Mouse (Mus musculus) kidney, postnatal 14 days (tissue): ENCODE results near the gene Cstf1.
A peak's percentile ranks its signal among the peaks of the same experiment; 100 is the strongest.

ENCODE experiments used
- DNase-seq: peaks from one replicate; pipeline ENCODE4 v3.0.0; 2022; ENCODE audit warnings: mixed read lengths

Cstf1 gene

DNA sequence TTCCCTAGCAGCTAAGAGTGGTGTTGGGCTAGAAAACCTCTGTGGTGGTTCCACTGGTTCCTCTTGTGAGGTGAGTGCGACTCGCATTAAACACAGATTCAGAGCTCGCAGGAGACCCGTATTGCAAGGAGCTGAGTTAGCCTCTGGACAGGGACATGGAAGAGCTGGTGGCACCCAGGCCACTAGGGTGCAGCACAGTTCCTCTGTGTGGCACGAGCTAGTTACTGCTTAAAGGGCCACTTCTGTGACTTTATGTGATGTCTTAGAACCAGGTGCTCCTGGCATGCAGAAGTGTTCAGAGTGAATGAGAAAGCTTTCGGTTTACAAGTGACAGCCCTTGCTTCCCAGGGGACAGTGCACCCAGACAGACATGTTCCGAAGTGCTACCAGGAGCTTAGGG, 7.9 kb downstream of the Cstf1 start:
- peak; percentile 43 for DNase-seq

DNA sequence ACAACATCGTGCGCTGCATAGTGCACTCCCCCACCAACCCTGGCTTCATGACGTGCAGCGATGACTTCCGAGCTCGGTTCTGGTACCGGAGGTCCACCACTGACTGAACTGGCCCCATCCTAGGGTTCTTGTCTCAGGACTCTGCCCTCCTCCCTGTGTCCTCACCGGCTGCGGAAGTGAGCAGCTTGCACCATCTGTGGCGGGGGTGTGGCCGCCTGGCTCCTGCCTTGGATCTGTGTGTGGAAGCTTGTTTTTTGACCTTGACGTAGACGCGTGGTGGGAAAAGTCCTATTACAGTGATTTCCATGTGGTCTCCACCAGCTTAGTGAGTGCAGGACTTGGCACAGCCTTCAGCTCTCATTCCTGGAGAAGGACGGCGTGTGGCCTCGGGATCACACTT, 10.0 kb downstream of the Cstf1 start:
- no peak for DNase-seq

DNA sequence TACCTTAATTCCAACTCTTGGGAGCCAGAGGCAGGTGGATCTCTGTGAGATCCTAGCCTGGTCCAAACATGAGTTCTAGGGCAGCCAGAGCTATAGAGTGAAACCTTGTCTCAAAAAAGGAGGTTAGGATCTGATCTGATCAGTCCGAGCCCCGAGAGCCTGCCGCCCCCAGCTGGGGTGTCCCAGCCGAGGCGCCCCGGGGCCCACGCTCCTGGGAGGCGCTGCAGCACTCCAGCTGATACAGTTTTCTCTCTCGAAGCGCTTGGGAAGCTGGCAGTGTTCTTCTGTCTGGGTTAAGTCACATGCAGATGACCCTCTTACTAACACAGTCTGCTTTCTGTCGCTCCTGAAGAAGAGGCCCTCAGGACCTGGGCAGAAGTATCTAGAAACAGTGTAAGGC, 10.9 kb downstream of the Cstf1 start:
- no peak for DNase-seq

DNA sequence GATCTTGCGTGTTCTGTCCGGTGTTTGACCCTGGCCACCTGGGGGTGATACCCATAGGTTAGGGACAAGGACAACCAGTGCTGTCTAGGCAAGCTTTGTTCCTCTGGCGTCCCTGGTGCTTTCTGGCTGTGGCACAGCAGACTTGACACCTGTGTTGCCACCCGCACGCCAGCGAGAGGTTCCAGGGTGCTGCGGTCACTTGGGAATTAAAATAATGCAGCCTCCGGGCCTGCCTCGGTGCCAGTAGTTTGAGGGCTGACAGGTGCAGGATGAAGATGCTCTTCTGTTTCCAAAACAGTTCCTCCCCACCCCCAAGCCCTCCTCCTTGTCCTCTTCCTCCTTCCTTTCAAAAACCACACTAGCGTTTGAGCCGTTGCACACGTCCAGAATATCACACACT, 11.4 kb downstream of the Cstf1 start:
- no peak for DNase-seq

DNA sequence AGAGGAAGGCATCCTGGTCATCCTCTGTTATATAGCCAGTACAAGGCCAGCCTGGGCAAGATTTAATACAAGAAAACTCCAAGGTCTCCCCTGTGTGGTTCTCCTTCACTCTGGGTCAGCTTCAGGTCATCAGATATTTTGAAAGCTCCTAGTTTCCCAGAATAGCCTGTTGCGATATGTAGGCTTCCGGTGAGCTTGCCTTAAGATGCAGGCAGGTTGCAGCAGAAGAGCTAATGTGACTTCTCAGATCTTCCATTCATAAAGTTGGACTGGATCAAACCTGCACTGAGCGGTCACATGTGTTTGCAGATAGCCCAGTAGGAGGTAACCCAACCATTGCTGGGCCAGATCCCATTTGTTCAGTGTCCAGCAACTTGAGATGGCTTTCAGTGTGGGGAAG, 14.2 kb downstream of the Cstf1 start:
- DNase-seq: no peak

DNA sequence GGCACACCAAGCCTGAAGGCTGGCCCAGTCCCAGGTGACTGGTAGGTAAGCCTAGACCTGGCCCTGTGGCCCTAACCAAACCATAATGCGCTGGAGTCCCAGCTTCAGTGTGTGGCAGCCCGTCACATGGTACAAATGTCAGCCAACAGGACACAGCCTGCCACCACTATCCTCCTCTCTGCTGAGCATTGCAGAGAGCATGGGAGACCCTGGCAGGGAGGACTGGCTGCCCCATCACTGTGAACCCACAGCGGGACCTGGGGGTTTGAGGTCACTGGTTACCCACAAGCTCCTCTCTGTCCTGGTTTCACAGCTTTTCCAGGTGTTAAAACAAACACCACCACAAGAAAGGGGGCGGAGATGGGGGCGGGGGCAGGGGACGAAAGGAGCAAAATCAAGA, 19.9 kb downstream of the Cstf1 start:
- DNase-seq: no peak

DNA sequence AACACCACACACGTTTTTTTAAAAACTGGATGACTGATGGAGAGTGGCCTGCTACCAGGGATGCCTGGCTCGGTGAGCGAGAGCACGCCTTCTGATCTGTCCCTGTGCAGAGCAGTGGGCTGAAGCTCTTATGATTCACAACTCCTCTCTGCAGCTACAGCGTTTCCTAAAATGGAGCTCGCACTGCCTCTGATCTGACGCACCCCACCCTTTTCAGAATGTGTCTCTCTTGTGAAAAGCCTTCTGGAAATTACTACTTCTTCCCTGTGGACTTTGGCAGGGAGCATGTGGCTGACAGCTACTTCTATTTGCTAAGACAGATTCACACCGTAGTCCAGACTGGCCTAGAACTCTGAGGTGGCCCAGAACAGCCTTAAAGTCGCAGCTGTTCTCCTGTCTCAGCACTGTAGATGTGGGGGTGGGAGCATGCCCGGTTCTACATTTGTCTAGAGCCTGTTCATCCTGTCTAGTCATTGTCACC, 21.6 kb downstream of the Cstf1 start:
- DNase-seq: no peak

DNA sequence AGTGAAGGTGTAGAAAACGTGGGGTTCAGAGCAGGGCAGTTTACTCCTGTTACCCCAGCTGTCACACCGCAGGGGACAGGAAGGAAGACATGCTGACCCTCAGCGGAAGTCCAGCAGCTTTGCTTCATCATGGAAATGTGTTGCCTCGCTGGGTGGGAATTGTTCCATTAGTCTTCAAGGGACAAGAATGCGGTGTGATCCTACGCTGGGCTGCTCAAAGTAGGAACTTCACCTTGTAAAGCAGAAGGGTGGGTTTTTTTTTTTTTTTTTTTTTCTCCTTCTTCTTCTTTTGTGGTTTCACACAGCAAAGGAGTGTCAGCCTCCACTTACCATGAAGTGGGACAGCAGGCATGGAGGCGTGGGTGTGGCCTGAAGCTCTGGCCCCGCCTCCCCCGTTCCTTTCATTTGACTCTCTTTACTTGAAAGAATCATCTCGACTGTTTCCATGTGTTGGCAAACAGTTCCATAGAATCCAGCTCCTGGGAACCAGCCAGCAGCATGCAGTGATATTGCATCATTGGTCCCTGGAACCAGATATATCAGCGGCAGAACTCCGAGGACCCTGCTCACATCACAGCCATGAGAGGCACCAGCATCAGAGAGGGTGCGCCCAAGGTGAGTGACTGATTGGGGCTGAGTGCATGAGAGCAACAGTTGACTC, 23.0 kb downstream of the Cstf1 start, which contains the start of gene Cass4:
TSS of gene Cass4 (plus strand) at position 404 of the 661 bp plus-strand sequence.
- no peak for DNase-seq

DNA sequence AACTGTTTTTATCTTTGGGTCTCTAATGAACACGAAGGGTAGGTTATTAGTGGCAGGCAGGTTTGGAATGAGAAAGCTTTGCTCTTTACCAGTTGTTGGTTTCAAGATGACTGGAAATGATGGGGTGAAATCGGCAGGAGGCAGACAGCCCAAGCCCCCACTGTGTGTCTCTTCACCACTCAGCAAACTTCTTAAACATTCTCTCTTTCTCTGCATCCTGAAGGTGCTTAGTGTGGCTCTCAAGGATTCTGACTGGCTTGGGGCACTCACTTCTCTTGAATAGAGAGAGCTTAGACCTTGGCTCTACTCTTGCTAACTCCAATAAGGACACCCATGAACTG, 23.5 kb downstream of the Cstf1 start:
- no peak for DNase-seq

DNA sequence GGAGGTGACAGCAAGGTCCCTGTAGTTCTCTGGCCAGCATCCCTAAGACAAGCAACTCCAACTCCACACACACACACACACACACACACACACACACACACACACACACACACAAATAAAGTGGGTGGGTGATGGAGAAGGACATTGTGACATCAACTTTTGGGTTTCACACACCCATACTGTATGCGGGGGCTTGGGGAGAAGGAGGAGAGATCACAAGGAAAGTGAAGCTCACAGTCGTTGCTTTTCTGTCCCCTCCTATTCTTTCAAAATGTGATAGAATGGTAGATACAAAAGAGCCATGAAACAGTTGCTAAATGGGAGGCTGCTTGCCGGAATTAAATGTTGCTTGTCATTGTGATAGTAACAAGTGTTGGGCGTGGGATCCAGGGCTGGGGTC, 24.2 kb downstream of the Cstf1 start:
- no peak for DNase-seq

DNA sequence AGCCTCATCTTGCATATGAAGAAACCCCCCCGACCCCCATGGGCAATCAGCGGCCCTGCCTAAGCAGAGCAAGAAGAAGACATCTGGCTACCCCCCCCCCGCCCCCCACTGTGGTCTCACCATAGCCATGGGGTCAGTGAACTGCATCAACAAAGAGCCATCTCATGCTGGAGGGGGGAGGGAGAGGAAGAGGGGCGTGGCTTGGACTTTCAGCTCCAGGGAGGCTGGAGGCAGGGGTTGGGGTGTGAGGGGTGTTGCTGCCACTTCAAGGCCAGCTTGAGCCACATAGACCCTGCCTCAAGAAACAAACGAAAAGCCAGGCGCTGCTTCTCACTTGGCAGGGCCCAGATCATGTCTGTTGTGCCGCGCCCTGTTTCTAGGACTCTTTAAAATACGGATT, 25.5 kb downstream of the Cstf1 start:
- DNase-seq: no peak

DNA sequence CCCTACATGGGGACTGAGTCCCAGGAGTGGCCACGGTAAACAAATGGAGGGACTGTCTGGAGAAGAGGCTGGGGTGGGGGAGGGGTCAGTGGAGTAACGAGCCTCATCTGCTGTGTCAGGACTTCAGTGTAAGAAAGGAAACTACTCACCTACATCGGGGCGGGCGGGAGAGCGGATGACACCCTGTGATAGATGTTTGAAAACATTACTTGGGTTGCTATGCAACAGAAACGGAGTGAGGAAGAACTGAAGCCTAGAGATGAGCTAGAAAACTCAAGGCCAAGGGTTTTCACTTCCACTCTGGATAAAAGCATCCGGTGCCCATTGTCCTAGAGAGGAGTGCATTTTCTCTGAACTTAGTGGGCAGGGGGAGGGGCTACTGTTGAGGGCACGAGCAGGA, 29.4 kb downstream of the Cstf1 start:
- DNase-seq: no peak

DNA sequence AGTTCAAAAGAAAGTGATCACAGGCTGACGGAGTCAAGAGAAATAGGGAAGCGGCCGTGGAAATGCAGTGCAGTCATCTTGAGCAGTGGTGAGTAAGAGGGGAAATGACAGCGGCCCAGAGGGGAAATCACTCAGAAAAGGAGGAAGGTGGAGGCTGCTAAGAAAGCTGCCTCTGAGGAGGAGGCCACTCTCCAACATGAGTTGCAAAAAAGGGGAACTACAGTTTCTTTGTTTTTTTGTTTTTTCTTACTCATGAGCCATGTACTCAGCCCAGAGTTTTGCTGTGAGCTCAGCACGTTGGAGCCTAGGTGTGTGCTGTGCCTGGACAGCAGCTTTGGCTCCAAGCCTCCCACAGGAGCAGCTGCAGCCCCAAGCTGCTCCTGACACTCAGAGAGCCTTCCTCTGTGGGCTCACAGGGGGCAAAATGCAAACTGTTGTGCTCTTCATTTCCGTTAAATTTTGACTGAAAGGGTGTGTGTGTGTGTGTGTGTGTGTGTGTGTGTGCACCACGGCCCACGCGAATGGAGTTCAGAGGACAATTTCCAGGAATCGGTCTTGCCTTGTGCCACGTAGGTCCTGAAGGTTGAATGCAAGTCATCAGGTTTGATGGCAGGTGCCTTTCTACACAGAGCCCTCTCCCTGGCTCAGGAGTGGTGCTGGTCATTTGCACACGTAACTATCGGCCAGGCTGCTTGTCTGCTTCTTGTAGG, 30.8 kb downstream of the Cstf1 start:
- no peak for DNase-seq

DNA sequence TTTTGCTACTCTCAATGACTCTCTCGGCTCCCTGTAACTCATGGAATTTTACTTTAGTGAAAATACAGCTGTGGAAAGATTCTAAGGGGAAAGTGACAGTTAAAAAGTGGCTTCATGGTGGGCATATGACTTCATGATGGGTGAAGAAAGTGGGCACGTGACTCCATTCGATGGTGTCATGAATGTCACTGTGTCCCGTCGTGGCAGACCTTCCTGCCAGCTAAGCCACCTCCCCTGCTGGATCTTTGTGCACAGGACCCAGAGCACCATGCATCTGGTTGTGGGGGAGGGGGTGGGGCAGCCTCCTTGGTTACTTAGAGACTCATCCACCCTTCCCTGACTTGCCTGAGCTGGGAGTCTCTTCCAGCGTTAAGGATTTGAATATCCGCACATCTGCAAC, 33.8 kb downstream of the Cstf1 start:
- DNase-seq: no peak

DNA sequence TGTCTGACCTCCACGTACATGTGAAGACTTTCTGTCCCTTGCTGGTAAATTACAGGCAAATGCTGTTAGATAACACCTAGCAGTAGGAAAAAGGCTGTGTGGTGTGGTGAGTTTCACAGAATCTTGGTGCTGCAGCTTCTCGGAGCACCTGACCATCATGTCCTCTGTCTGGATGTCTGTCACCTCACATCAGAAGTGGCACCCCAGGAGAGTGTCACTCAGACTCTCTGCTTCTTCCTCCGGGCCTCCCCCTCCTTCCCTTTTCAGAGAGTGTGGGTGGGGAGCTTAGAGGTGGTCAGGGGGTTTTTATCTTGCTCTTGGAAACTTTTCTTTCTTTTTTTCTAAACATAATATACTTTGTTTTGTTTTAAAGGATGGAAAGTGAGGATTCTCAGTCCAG, 34.5 kb downstream of the Cstf1 start:
- no peak for DNase-seq

DNA sequence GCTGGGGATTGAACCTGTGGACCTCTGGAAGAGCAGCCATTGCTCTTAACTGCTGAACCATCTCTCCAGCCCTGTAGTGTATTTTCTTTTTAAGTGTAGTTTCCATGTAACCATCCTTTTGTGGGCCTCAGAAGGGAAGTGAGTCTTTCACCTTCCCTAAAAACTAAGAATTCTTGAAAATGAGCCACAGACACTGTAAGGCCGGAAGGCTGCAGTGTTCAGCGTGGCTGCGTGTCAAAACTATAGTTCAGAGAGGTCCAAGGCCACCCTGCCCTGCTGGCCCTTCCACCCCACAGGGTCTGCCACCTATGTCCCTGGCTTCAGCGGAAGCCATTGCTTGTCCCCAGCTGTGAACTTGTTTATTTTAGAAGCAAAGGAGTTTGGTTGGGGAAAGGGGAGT, 35.7 kb downstream of the Cstf1 start:
- DNase-seq: no peak

DNA sequence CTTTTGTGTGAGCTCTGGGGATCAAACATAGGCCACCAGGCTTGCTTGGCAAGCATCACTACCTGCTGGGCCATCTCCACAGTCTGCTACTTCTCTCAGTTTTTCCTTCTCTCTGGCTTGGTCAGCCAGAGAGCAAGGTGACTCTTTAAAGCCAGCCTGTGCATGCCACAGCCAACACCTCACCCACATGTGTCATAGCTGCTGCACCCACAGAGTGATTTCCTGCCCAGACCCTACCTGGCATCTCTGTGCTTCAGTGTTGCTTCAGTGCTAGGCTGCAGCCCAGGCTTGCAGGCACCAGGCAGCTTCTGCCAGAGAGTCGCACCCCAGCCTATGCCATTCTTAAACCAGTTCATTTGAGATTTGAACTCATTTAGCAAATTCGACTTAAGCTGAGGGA, 37.0 kb downstream of the Cstf1 start:
- DNase-seq: no peak

DNA sequence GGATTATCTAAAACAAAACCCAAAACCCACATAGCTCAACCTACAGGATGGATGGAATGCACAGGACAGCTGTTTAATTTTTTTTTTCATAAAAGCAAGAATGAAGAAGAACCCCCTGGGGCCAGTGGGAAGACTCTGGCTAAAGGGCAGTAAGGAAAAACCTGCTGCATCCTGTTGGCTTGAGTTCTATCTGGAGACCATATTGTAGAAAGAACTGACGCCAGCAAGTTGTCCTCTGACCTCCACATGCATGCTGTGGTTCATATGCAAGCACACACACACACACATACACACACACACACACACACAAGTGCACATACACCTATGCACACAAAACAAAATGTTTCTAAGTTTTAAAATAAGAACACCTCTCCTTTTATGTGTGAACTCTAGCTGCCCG, 40.2 kb downstream of the Cstf1 start:
- no peak for DNase-seq

DNA sequence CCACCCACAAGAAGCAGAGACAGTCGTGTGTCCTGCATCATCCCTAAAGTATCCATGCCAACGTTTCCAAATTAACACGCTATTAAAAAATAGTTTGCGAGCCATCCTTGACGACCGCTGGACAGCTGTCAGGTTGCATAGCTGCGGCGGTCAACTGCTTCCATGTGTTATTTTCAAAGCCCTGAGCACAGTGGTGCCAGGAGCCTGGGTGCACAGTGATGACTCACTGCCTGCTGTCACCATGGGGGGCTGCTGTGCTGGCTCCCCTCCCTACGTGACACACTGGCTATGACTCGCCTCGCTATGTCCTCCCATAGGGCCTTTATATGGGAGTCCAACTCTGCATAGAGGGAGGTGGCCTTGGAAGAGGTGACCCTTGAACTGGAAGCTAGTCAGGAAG, 40.6 kb downstream of the Cstf1 start:
- no peak for DNase-seq

DNA sequence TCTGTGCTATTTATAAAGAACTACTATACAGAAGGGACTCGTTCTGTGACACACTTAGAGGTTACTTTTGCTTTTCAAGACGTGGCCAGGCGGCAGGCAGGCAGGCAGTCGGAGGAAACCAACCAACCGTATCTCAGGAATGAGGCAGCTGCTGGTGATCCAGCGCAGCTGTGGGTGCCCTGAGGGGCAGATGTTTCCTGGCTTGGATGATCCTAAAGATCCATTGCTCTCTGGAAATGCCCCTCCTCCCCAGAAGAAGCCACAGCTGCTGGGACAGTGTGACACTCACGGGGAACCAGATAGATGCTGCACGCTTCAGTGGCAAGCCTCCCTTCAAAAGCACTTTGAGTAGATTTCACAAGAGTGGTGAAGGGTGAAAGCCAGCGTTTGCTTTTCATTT, 42.0 kb downstream of the Cstf1 start:
- DNase-seq: peak; percentile 48

DNA sequence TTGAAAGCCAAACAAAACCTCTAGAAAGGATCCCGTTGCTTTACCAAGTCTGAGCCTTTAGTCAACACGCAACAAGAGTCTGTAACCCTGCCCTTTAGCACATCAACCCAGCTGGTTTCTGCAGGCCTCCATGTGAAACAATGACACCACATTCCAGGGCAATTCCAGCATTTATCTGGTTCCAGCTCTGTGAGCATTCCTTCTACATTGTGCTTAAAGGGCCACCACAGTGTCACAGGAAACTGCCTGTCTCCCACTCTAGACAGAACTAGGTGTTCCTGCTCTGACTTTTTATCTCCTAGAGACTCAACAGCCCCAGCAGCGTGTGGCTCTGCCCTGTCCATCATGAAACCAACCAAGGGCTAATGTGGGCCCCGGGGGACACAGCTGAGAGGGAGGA, 42.8 kb downstream of the Cstf1 start:
- peak; percentile 20 for DNase-seq

DNA sequence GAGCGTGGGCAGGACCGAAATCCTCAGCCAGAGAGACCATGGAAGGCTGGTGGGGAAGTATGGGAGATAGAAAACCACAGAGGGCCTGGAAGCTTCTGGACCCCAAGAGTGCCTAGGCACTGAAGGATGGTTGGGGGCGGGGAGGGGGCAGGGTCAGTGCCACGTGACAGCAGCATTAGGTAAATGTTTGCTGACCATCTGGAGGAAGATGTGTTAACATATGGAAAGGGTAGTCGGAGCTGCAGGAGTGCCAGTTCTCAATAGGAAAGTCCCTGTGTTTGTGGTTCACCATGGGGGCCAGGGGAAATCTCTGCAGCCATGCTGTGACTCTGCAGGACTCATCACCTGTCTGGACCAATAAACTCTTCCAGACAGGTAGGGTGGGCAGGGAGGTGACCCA, 43.4 kb downstream of the Cstf1 start:
- no peak for DNase-seq

DNA sequence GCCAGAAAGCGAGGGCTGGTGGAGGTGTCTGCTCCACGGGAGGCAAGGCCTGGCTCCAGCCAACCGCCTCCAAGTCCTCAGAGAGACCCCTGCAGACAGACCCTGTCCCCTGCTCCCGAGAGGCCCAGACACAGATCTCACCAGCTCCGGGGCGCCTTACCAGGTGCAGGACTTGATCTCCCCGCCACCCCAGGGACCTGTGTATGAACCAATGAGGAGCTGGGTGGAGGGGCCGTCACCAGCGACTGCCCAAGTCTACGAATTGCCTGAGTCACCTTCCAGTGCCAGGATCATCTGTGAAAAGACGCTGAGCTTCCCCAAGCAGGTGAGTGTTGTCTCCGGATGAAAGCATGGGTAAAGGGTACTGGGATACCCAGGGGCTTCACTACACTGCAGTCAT, 45.7 kb downstream of the Cstf1 start:
- no peak for DNase-seq

DNA sequence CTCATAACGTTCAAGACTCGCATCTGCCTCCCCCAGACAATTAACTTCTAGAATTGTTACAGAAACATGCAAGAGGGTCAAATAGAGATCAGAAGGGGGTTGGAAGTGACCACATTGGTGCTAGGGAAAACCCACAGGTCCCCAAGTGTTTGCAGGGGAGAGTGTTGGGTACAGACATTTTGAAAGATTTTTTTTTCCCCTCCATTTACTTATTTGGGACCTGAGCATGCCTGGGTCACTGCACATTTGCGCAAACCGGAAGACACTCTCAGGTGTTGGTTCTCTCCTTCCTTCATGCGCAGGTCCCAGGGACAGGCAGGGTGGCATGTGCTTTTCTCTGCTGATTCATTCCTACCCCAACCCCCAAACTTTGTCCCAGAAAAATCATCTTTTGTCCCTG, 46.4 kb downstream of the Cstf1 start:
- no peak for DNase-seq

DNA sequence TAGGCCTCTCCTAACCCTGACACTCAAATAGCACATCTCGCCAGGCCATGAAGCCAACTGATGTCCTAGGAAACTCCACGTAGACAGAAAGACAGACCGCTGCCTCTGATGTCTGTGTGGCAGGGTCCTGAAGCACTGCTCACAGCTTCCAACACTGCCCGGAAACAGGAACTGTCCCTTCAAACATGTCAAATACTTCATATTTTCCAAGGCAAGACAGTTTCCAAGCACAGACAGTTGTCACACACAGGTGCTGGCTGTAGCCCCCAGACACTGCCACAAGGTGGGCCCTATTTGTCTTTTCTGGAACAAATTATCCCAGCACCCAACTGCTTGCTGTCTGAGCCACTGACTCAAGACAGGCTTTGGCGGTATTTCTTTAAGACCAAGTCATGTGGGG, 47.7 kb downstream of the Cstf1 start:
- no peak for DNase-seq
